Mouse (Mus musculus) myocyte (in vitro differentiated cells): ENCODE results near the gene Ubxn1. TPM values are rescaled to one million over a fixed set of nuclear protein-coding genes. Genes with fewer than 3 reads are reported as not detected.

Experiments used
- H3K27me3 ChIP-seq: one replicate; pipeline ENCODE4 v1.6.1; 2011; ENCODE audit not compliant: control insufficient read depth, insufficient read depth, insufficient read length
- H3K36me3 ChIP-seq: one replicate; pipeline ENCODE4 v1.6.1; 2011; ENCODE audit not compliant: control insufficient read depth, insufficient read depth
- H3K4me2 ChIP-seq: one replicate; pipeline ENCODE4 v1.6.1; 2011; ENCODE audit warnings: low read depth, control low read depth
- H3K4me3 ChIP-seq: one replicate; pipeline ENCODE4 v1.5.1; 2011; ENCODE audit warnings: mild to moderate bottlenecking, control low read depth, moderate library complexity
- H3K79me2 ChIP-seq: one replicate; pipeline ENCODE4 v1.6.1; 2011; ENCODE audit not compliant: control insufficient read depth, insufficient read depth
- H3ac ChIP-seq: one replicate; pipeline ENCODE4 v1.6.1; 2011; ENCODE audit not compliant: control insufficient read depth, insufficient read length
- CEBPB ChIP-seq: IDR thresholded peaks from 2 replicates; pipeline ENCODE4 v1.6.1; 2011; ENCODE audit warnings: mild to moderate bottlenecking, moderate library complexity; ENCODE audit not compliant: poor library complexity, insufficient read depth, severe bottlenecking
- E2F4 ChIP-seq: IDR thresholded peaks from one replicate; pipeline ENCODE4 v1.6.1; 2011; ENCODE audit warnings: mild to moderate bottlenecking, control low read depth, moderate library complexity; ENCODE audit not compliant: insufficient read depth
- MAX ChIP-seq: IDR thresholded peaks from one replicate; pipeline ENCODE4 v1.6.1; 2011; ENCODE audit warnings: low read depth, mild to moderate bottlenecking, control low read depth
- MYOD1 ChIP-seq, 3 experiments: IDR thresholded peaks; one replicate each; pipeline ENCODE4 v1.6.1; 2011; ENCODE audit warnings: control low read depth in 2 of 3, low read depth in 2 of 3, mild to moderate bottlenecking in 2 of 3, moderate library complexity in 1 of 3; ENCODE audit not compliant: insufficient read length in 2 of 3, control insufficient read depth in 1 of 3
- MYOG ChIP-seq, 3 experiments: IDR thresholded peaks; one replicate each; pipeline ENCODE4 v1.6.1; 2011; ENCODE audit warnings: control low read depth in 2 of 3, low read depth in 2 of 3, mild to moderate bottlenecking in 2 of 3; ENCODE audit not compliant: insufficient read length in 2 of 3, control insufficient read depth in 1 of 3, insufficient read depth in 1 of 3
- POLR2A ChIP-seq: IDR thresholded peaks from one replicate; pipeline ENCODE4 v1.6.1; 2011; ENCODE audit warnings: low read depth, mild to moderate bottlenecking, control low read depth, moderate library complexity; ENCODE audit not compliant: insufficient read length
- POLR2AphosphoS2 ChIP-seq: IDR thresholded peaks from one replicate; pipeline ENCODE4 v1.6.1; 2011; ENCODE audit warnings: low read depth, control low read depth; ENCODE audit not compliant: insufficient read length
- REST ChIP-seq: IDR thresholded peaks from one replicate; pipeline ENCODE4 v1.6.1; 2011; ENCODE audit warnings: mild to moderate bottlenecking, control low read depth, moderate library complexity; ENCODE audit not compliant: insufficient read depth, insufficient read length
- SRF ChIP-seq: IDR thresholded peaks from one replicate; pipeline ENCODE4 v1.6.1; 2011; ENCODE audit warnings: low read depth; ENCODE audit not compliant: control insufficient read depth, insufficient read length
- TCF12 ChIP-seq: IDR thresholded peaks from one replicate; pipeline ENCODE4 v1.6.1; 2011; ENCODE audit warnings: mild to moderate bottlenecking, control low read depth; ENCODE audit not compliant: poor library complexity, insufficient read depth, severe bottlenecking
- TCF3 ChIP-seq: IDR thresholded peaks from one replicate; pipeline ENCODE4 v1.6.1; 2011; ENCODE audit warnings: low read depth, control low read depth; ENCODE audit not compliant: insufficient read length
- USF1 ChIP-seq: IDR thresholded peaks from one replicate; pipeline ENCODE4 v1.6.1; 2011; ENCODE audit warnings: low read depth, mild to moderate bottlenecking, control low read depth, moderate library complexity
- polyA plus RNA-seq: library from polyadenylated mRNA; unstranded; fragments of >200 nt; fragmentation: generic; extraction: Trizol; gene quantifications from one replicate; pipeline ENCODE4 v1.2.1, GENCODE M21; 2012; ENCODE audit warnings: missing spikeins

Ubxn1 gene
- polyA plus RNA-seq, 1 experiment: 236 TPM

DNA sequence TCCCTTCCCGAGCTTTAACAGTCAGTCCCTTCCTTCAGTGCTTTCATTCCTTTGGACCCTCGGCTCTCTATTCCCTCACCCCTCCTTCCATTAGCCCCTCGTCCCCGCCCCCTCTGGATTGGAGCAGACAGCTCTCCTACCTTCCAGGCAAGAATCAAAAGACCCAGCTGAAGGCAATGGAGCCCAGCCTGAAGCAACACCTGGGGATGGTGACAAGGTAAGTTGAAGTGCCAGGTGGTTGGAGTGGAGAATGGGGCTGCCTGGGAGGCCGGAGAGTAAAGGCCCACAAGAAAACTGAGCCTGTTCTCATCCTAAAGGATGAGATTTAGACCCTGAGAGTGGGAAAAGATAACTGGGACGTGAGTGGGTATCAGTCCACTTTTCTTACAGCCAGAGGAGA is 37.2 kb downstream of the Ubxn1 start:
- no peaks in the 10 kb centered on the region for H3K27me3 ChIP-seq
- H3ac ChIP-seq: no peak overlapping the region
- TF ChIP-seq POLR2A: no peak
- no peak for TF ChIP-seq REST
- no peak for TF ChIP-seq MAX
- TF ChIP-seq POLR2AphosphoS2: no peak
- no peak for TF ChIP-seq E2F4
- no peak for TF ChIP-seq TCF12
- no peak for TF ChIP-seq MYOG (IDR thresholded peaks at IDR 0.05; ENCODE audit: control insufficient read depth in 1 of 3, insufficient read depth in 1 of 3, insufficient read length in 2 of 3, low read depth in 2 of 3)
- TF ChIP-seq USF1: no peak
- TF ChIP-seq SRF: no peak
- no peak for TF ChIP-seq CEBPB
- TF ChIP-seq MYOD1 (IDR thresholded peaks at IDR 0.05; ENCODE audit: control insufficient read depth in 1 of 3, insufficient read length in 2 of 3, low read depth in 2 of 3): no peak
- no peak overlapping the region for H3K4me2 ChIP-seq
- H3K36me3 ChIP-seq: peaks cover 67% of the 10 kb centered on the region
- no peaks in the 10 kb centered on the region for H3K79me2 ChIP-seq
- no peak overlapping the region for H3K4me3 ChIP-seq

DNA sequence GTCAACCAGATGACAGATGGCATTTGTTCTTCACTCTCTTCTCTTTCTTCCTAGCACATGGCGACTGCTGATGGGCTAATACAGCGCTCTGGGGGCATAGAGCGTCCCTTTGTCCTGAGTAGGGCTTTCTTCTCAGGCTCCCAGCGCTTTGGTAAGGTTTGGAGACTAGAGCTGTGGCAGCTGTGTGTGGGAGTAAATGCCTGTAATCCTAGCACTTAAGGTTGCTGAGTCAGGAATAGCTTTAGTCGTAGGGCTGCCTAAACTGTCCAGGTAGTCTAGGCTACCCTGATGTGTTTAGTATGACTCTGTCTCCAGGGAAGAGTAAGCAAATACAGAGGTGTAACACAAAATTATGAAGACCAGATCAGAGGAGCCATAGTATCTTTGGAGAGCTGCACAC is 40.5 kb downstream of the Ubxn1 start:
- TF ChIP-seq CEBPB: no peak
- peaks cover 78% of the 10 kb centered on the region for H3K36me3 ChIP-seq
- no peak overlapping the region for H3K4me3 ChIP-seq
- H3K79me2 ChIP-seq: no peaks in the 10 kb centered on the region
- H3K4me2 ChIP-seq: no peak overlapping the region
- H3K27me3 ChIP-seq: no peaks in the 10 kb centered on the region
- H3ac ChIP-seq: no peak overlapping the region

DNA sequence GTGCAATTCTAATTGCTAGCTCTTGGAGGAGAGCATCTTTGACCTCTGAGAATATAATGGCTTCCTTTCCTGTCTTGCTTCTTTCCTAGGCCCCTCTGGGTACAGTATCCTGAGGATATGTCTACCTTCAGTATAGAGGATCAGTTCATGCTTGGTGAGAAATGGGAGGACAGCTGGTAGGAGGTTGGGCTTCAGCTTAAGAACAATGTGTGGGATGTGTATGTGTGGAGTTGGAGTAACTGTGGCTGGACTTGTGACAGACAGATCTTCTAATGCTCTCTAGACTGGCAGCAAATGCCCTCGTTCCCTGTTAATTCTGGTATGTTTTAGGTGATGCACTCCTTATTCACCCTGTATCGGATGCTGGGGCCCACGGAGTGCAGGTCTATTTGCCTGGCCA is 42.9 kb downstream of the Ubxn1 start:
- Histone ChIP-seq H3ac (no peak overlapping the region), H3K36me3 (peaks cover 68% of the 10 kb centered on the region), H3K27me3 (no peaks in the 10 kb centered on the region), H3K79me2 (no peaks in the 10 kb centered on the region), H3K4me3 (no peak overlapping the region), H3K4me2 (no peak overlapping the region)
- TF ChIP-seq POLR2AphosphoS2 (no peak), MYOD1 (IDR thresholded peaks at IDR 0.05; ENCODE audit: control insufficient read depth in 1 of 3, insufficient read length in 2 of 3, low read depth in 2 of 3) (no peak), CEBPB (no peak), E2F4 (no peak), USF1 (no peak), SRF (no peak), TCF3 (no peak), MAX (no peak), REST (no peak), MYOG (IDR thresholded peaks at IDR 0.05; ENCODE audit: control insufficient read depth in 1 of 3, insufficient read depth in 1 of 3, insufficient read length in 2 of 3, low read depth in 2 of 3) (no peak), POLR2A (no peak), TCF12 (no peak)

DNA sequence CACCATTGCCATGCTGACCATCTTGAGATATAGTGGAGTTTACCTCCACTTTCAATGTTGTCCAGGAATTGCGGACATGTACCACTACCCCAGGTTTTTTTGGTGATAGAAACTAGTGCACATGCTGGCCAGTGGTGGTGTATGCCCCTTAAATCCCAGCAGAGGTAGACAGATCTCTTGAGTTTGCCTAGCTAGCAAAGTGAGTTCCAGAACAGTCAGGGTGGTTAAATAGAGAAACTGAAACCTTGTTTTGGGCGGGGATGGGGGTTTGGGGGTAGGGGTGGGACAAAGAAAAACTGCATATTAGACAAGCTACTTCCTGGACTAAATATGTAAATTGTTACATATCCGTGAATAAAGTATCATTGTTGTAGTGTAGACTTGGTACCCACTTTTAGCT is 47.7 kb downstream of the Ubxn1 start:
- H3K27me3 ChIP-seq: no peaks in the 10 kb centered on the region
- H3K79me2 ChIP-seq: peaks cover 34% of the 10 kb centered on the region
- no peak overlapping the region for H3ac ChIP-seq
- H3K4me2 ChIP-seq: no peak overlapping the region
- no peak for TF ChIP-seq E2F4
- TF ChIP-seq MAX: no peak
- no peak for TF ChIP-seq POLR2A
- TF ChIP-seq USF1: no peak
- TF ChIP-seq MYOD1 (IDR thresholded peaks at IDR 0.05; ENCODE audit: control insufficient read depth in 1 of 3, insufficient read length in 2 of 3, low read depth in 2 of 3): no peak
- no peak for TF ChIP-seq TCF3
- no peak for TF ChIP-seq POLR2AphosphoS2
- no peak for TF ChIP-seq TCF12
- no peak for TF ChIP-seq SRF
- TF ChIP-seq CEBPB: no peak
- no peak overlapping the region for H3K4me3 ChIP-seq
- peaks cover 32% of the 10 kb centered on the region for H3K36me3 ChIP-seq

DNA sequence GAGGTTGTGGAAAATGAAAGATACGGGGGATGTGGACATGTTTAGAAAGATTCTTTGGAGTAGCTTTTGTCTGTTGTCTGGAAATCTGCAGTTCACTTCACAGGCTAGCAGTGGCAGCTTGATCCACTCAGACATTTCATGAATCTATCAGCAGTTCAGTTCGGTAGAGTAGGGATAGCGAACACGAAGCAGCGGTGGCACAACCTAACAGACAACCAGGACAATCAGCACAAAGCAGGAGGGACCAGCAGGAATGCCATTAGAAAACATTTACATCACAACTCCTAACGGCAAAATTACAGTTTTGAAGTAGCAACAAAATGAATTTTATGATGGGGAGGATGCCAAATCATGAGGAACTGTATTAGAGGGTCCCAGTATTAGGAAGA is 48.4 kb downstream of the Ubxn1 start:
- Histone ChIP-seq H3ac (peak overlapping the region; percentile 62), H3K79me2 (peaks cover 35% of the 10 kb centered on the region), H3K27me3 (no peaks in the 10 kb centered on the region), H3K4me3 (peak overlapping the region; percentile 81), H3K4me2 (no peak overlapping the region), H3K36me3 (peaks cover 25% of the 10 kb centered on the region)
- TF ChIP-seq E2F4 (no peak), POLR2AphosphoS2 (peak; percentile 20)
